Mouse (Mus musculus): ENCODE data around the gene Sh3bp4.

GRCm38 (mm10) chr1:89110767-89111534 lies 40.7 kb downstream of the Sh3bp4 start:
- TF ChIP-seq CTCF (IDR thresholded peaks at IDR 0.05; ENCODE audit: borderline replicate concordance, extremely low read depth, insufficient read depth, insufficient read length), result no peak
- no peak for TF ChIP-seq POLR2A (IDR thresholded peaks at IDR 0.05; ENCODE audit: borderline replicate concordance, extremely low read depth, insufficient read depth, insufficient read length, poor library complexity, severe bottlenecking)
